Mouse (Mus musculus) ovary, adult 18-20 months (tissue): ENCODE results near the gene Atl2.

ENCODE experiments used
- DNase-seq: peaks from one replicate; pipeline ENCODE4 v3.0.0; 2022; ENCODE audit warnings: low spot score, mixed read lengths

Gene Atl2

DNA sequence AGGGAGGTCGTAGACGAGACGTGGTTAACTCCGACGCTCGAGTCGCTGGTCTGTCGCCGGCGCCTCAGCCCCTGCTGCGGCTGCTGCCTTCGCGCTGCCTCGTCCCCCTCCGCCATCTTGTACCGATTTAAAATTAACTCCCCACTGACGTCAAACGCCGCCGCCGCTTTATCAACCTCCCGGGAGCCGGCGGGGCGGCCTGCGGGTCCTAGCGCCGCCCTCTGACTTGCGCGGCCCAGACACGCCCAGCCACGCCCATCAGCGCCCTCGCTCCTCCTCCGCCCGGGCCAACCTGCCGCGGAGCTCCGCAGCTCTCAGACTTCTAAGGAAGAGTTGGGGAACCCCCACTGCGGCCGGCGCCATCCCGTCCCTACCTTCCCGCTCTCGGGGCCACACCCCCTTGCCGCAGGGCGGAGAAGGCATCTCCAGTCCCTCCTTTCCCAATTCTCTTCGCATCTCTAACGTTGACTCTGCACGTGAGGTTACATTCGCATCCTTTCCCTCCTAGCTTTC, at the start of gene Atl2:
TSS of gene Atl2 (minus strand) at position 213 of the 513 bp plus-strand sequence.
- DNase-seq: peak; percentile 91

DNA sequence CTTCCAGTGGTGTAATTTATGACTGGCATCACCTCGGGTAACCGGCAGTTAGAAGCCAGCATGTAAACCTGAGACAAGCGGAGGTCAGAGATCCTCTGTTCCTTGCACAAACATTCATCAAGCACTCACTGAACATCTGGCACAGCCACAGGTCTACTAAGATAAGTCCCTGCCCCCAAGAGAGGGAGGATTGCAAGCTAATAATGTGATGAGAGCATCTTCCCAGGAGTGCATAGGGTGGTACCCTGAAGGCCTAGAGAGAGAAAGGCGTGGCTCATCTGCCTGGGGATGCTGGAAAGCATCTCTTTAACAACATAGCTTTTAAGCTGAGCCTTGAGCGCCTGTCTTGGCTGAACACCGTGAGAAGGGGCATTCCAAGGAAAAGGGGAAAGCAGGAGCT, 48.9 kb upstream of the Atl2 start:
- no peak for DNase-seq

- DNase-seq: no peak
Measured at GRCm38 (mm10) chr17:79942418-79942817, 46.5 kb upstream of the Atl2 start.

DNA sequence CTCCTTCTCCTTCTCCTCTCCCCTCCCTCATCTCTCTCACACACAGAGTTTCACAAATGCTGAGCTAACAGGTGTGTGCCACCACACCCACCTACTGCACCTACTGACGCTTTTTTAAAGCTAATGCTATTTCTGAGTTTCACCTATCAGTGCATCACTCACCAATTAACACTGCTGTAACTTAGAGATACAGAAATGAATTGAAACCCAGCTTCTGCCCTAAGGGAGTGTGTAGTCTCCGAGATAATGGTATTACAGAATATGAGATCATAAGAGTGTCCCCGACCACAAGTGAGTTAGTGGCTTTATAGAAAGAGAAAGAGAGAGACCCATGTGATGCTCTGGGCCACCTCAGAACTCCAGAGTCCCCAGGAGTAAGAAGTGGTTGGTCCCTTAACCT, 43.2 kb upstream of the Atl2 start:
- no peak for DNase-seq

- DNase-seq: no peak
Measured at GRCm38 (mm10) chr17:79937921-79938601, 42.1 kb upstream of the Atl2 start.

DNA sequence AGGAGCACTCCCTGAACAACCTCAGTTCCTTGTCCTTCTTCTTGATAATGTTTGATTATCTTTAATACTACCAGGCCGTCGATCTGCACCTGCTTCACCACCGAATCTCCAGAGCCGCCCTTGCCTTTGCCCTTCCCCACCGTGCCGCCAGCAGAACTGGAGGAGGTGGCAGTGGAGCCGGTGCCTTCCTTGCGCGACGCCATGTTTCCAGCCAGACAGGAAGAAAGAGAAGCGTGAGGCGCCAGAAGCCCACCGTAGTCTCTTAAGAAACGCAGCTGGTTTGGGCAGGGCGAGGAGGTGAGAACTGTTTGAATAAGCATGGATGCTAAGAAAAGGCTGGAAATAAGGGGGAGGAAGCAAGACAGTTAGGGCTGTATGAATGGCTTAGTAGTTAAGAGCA, 38.4 kb upstream of the Atl2 start:
- no peak for DNase-seq

DNA sequence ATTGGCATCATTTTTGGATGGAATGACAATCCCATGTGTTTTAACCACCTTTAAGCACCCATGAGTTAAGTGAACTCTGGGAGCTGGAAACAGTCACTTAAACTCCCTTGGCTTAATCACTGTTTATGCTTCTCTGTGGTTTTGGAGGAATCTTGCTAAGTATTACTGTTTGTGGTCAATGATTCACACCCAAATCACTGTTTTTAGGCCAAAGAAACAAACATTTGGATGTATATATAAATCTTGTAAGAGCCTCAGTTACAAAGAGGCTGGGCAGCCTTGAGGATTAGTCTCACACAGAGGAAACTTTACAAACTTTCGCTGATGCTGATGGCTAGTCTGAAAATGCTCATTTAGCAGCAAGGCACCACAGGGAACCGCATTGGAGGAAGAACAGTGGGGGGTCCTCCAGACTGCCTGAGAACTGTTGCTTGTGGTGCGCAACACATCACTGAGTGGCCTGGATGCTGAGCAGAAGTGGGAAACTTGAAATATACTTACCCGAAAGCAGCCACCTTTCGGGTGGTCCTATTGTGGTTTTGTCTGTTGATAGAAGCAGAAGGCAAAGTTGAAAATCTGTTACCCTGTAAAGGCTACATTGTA, 36.9 kb upstream of the Atl2 start:
- no peak for DNase-seq

- no peak for DNase-seq
Measured at GRCm38 (mm10) chr17:79927110-79927509, 31.2 kb upstream of the Atl2 start.

DNA sequence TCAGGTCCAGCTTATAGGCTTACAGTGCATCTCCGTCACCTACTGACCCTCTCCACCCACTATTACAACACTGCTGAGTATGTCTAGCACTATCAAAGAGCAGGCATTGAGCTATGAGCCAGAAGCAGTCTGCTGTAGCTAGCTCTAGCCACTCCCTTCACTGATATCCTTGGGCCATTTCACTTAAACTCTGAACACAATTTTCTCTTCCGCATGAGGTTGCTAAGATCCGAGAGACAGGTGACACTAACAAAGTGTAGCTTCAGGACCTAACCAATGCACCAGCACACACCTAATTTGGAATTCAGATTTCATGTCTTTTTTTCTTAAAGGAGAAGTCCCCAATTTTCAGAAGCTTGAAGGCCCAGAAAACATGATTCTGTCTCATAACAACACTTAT, 30.6 kb upstream of the Atl2 start:
- no peak for DNase-seq

- no peak for DNase-seq
Measured at GRCm38 (mm10) chr17:79925865-79926421, 30.0 kb upstream of the Atl2 start.

DNA sequence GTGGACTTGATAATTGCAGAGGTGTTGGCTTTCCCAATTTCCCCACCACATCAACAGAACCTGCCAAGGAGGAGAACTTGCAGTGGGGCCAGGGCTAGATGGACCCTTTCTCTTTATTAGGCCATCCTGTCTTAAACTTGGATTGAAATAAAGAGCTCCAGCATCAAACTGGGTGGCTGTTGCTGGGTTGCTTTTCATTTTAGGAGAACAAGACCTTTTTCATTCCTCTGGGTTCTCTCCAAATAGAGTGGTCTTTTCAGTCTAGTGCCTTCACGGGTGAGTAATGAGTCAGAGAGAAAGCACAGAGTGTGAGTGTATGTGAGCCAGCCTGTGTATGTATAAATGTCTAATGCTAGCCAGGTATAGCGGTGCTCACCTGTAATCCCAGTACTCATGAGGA, 24.4 kb upstream of the Atl2 start:
- DNase-seq: no peak

- peak; percentile 36 for DNase-seq
Measured at GRCm38 (mm10) chr17:79919566-79920350, 23.8 kb upstream of the Atl2 start.

GRCm38 (mm10) chr17:79918484-79919004, 22.6 kb upstream of the Atl2 start:
- no peak for DNase-seq

- DNase-seq: no peak
Measured at GRCm38 (mm10) chr17:79916996-79917395, 21.1 kb upstream of the Atl2 start.

- DNase-seq: no peak
Measured at GRCm38 (mm10) chr17:79912174-79912573, 16.3 kb upstream of the Atl2 start.

DNA sequence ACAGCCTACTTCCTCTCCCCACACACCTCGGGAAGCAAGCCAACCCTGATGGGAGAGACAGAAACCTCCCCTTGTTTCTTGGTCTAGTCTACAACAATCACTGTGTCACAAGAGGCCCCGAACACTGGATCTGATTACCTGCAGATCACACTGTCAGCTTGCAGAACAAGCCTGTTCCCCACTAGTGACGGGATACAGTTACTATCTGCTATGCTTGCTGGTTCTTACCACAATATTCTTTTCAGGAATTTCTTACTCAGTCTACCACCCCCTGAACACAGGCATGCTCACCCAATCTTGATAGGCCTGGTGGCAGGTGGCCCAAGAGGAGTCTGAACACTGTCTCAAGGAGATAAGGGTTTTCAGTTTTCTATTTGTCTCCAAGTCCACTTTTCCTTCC, 15.8 kb upstream of the Atl2 start:
- no peak for DNase-seq

- DNase-seq: peak; percentile 25
Measured at GRCm38 (mm10) chr17:79909571-79909970, 13.6 kb upstream of the Atl2 start.

DNA sequence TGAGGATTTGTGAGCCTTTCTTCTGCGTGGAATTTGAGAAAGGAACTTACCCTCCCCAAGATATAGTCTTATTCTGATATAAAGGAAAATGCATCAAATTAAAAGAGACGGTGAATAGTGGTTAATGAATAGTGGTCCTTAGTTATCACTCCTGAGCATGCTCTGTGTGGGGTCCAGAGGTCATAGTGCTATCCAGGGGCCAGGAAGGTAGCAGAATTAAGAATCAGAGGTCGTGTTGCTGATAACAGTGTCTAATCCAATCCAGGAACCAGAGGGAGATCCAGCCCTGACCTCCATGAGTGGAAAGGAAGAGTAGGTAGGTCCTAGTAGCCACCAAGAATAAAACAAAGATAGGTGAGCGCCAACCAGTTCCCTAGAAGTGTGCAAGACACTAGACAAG, 11.8 kb upstream of the Atl2 start:
- DNase-seq: no peak

- no peak for DNase-seq
Measured at GRCm38 (mm10) chr17:79906791-79907494, 11.0 kb upstream of the Atl2 start.

- DNase-seq: no peak
Measured at GRCm38 (mm10) chr17:79904593-79904992, 8.7 kb upstream of the Atl2 start.

DNA sequence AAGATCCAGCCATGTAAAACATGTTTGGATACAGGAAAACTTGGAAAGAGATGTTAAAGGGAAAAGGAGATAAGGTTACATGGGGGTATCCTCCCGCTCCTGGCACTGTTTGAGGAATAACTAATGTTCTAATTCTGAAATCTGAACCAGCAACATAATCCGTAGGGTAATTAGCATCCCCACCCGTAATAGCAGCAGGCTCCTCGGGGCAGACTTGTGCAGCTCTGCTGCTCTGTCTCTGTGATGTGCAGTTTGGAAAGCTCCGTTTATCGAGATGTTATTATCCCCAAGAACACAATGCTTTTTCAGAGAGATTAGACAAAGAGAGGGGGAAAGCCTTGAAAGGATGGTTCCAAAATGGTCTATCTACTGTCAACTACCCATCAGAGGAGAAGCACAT, 5.3 kb upstream of the Atl2 start:
- DNase-seq: no peak
